Mouse (Mus musculus) MEL (cell line): ENCODE measurements around the gene Ncbp2. TPM values are rescaled to one million over a fixed set of nuclear protein-coding genes. Genes with fewer than 3 reads are reported as not detected.

Experiments
- GABPA ChIP-seq: IDR thresholded peaks from 2 replicates; pipeline ENCODE4 v1.6.1; 2012; ENCODE audit warnings: low read depth, mild to moderate bottlenecking, inconsistent platforms, low read length, improper control_type of control experiment, moderate library complexity
- KAT2A ChIP-seq: conservative IDR thresholded peaks from 2 replicates; pipeline ENCODE4 v1.6.1; 2012; ENCODE audit warnings: low read depth, low read length, improper control_type of control experiment, inconsistent platforms
- MXI1 ChIP-seq: IDR thresholded peaks from 2 replicates; pipeline ENCODE4 v1.6.1; 2011; ENCODE audit warnings: mild to moderate bottlenecking, low read depth, low read length, improper control_type of control experiment
- USF2 ChIP-seq, 2 experiments: IDR thresholded peaks; 2 replicates each; pipeline ENCODE4 v1.6.1; 2011 to 2012; ENCODE audit warnings: improper control_type of control experiment in 2 of 2, low read length in 2 of 2, borderline replicate concordance in 1 of 2, inconsistent platforms in 1 of 2, low read depth in 1 of 2, mild to moderate bottlenecking in 1 of 2; ENCODE audit not compliant: insufficient read depth in 1 of 2
- polyA plus RNA-seq, 2 experiments: library from polyadenylated mRNA; stranded (reverse) in 1 of 2; unstranded in 1 of 2; fragments of >175 nt in 1 of 2; fragments of >200 nt in 1 of 2; gene quantifications; 2 replicates each; pipeline versions ENCODE4 v1.2.1 to v1.2.4; 2012; ENCODE audit warnings: low replicate concordance in 2 of 2, low read depth in 1 of 2; ENCODE audit not compliant: insufficient read length in 2 of 2, insufficient read depth in 1 of 2, missing spikeins in 1 of 2
- total RNA-seq: library from RNA; depleted of rRNA; stranded (reverse); fragments of 300-350 nt; gene quantifications from 2 replicates; pipeline ENCODE4 v1.2.3, GENCODE M21; 2012; rRNA removed

Gene Ncbp2
- total and polyA plus RNA-seq, 3 experiments: 100 to 222 TPM; not detected in 1

DNA sequence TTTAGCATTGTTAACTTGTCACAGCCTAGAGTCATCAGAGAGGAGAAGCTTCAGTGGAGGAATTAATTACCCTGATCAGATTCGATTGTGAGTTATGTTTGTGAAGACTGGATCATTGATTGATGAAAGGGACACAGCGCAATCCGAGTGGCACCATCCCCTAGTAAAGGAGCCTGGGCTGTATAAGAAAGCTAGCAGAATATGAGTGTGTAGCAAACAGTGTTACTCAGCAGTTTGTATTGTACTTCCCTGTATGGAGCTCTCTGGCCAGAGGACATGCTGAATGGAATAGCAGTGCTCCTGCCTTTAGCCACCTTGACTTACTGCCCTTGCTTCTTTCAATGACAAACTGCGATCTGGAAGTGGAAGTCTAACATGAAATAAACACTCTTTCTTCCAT, 62.0 kb downstream of the Ncbp2 start (continued):
- TF ChIP-seq MXI1 (no peak), USF2 (IDR thresholded peaks at IDR 0.05; ENCODE audit: borderline replicate concordance in 1 of 2, insufficient read depth in 1 of 2, low read depth in 1 of 2, low read length in 2 of 2) (no peak), GABPA (no peak), KAT2A (no peak)
- TF ChIP-seq, all 39 proteins: peak for 0

Other genes with a start within 250 kb of the Ncbp2 start
- gene Meltf, start 69.7 kb upstream of the Ncbp2 start, total RNA-seq: not detected in 2 replicates
- not detected for gene Meltf, start 69.7 kb upstream of the Ncbp2 start, polyA plus RNA-seq
- gene Pigz, start 14.7 kb upstream of the Ncbp2 start, total RNA-seq: 0.23 and 0.26 TPM in 2 replicates
- gene Pigz, start 14.7 kb upstream of the Ncbp2 start, polyA plus RNA-seq: under 1 TPM in 1 of 2 experiments, not detected in 1; 0.28 TPM
- 41.9 and 44.4 TPM in 2 replicates for gene 0610012G03Rik, start within 50 bp of the Ncbp2 start, total RNA-seq
- gene 0610012G03Rik, start within 50 bp of the Ncbp2 start, polyA plus RNA-seq: 10 to 100 TPM in 1 of 2 experiments, not detected in 1; 56.2 TPM
- gene Senp5, start 54.8 kb downstream of the Ncbp2 start, total RNA-seq: 9.2 and 10.3 TPM in 2 replicates
- 10 to 100 TPM in 1 of 2 experiments, not detected in 1; 12.5 TPM for gene Senp5, start 54.8 kb downstream of the Ncbp2 start, polyA plus RNA-seq
- gene Pak2, start 130.8 kb downstream of the Ncbp2 start, total RNA-seq: 23.0 and 23.4 TPM in 2 replicates
- 10 to 100 TPM; 34.1 to 67.2 TPM for gene Pak2, start 130.8 kb downstream of the Ncbp2 start, polyA plus RNA-seq
- gene Pigx, start 151.2 kb downstream of the Ncbp2 start, total RNA-seq: 22.3 and 24.0 TPM in 2 replicates
- 10 to 100 TPM in 1 of 2 experiments, not detected in 1; 29.5 TPM for gene Pigx, start 151.2 kb downstream of the Ncbp2 start, polyA plus RNA-seq
- gene Cep19, start 151.3 kb downstream of the Ncbp2 start, total RNA-seq: 7.1 and 7.3 TPM in 2 replicates
- 1 to 10 TPM in 1 of 2 experiments, not detected in 1; 8.7 TPM for gene Cep19, start 151.3 kb downstream of the Ncbp2 start, polyA plus RNA-seq
- 56.1 and 59.8 TPM in 2 replicates for gene Nrros, start 217.1 kb downstream of the Ncbp2 start, total RNA-seq
- 10 to 100 TPM in 1 of 2 experiments, not detected in 1; 55.9 TPM for gene Nrros, start 217.1 kb downstream of the Ncbp2 start, polyA plus RNA-seq
- not detected in 2 replicates for gene Bex6, start 231.3 kb downstream of the Ncbp2 start, total RNA-seq
- not detected for gene Bex6, start 231.3 kb downstream of the Ncbp2 start, polyA plus RNA-seq